Mouse (Mus musculus) right cerebral cortex, adult 18-20 months (tissue): ENCODE data around the gene Gm8439.
"Not testable (repeated sequence)": the region's sequence is repeated elsewhere in the genome, so short reads cannot be mapped to it uniquely, and the experiment has no call there.

Experiments used
- DNase-seq: peaks from one replicate; pipeline ENCODE4 v3.0.0; 2022; ENCODE audit warnings: mixed read lengths

Gene Gm8439

GRCm38 (mm10) chr4:120588445-120588844 lies at the start of gene Gm8439:
Gene Gm8439, plus strand, starts transcription at chr4:120588745.
- no peak for DNase-seq

- DNase-seq: no peak
Observed at GRCm38 (mm10) chr4:120544896-120545295, 43.6 kb upstream of the Gm8439 start.

DNA sequence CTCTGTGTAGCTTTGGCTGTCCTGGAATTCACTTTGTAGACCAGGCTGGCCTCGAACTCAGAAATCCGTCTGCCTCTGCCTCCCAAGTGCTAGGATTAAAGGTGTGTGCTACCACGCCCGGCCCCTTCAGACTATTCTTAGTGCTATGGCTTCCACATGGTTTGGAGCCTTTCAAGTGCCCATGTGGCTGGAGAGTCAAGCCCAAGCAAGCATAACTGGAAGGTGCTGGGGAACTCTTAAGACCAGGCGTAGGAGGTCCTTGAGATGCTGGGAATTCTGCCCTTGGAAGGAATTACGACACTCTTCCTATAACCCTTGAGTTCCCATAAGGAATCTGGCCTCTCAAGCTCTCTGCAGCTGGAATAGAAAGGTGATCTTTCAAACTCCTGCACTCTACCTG lies 32.0 kb upstream of the Gm8439 start:
- no peak for DNase-seq

- no peak for DNase-seq
Observed at GRCm38 (mm10) chr4:120565726-120566125, 22.8 kb upstream of the Gm8439 start.

- DNase-seq: no peak
Observed at GRCm38 (mm10) chr4:120568005-120568404, 20.5 kb upstream of the Gm8439 start.

DNA sequence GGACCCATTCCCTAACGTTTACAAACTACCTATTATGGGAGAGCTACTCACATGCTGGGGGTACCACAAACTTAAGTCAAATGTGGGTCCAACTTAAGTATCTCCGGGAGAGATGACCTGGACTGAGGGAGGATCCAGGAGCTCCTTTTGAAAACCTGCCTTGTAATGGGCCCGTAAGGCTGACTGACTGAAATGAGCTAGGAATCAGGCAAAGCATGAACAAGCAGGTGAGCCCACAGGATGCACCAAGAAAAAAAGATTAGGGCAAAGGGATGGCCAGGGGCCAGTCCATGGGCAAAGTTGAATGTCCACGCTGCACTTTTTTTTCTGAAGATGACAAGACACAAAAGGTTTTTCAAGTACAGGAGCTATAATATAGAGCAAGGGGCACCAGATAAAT lies 19.5 kb upstream of the Gm8439 start:
- DNase-seq: no peak

DNA sequence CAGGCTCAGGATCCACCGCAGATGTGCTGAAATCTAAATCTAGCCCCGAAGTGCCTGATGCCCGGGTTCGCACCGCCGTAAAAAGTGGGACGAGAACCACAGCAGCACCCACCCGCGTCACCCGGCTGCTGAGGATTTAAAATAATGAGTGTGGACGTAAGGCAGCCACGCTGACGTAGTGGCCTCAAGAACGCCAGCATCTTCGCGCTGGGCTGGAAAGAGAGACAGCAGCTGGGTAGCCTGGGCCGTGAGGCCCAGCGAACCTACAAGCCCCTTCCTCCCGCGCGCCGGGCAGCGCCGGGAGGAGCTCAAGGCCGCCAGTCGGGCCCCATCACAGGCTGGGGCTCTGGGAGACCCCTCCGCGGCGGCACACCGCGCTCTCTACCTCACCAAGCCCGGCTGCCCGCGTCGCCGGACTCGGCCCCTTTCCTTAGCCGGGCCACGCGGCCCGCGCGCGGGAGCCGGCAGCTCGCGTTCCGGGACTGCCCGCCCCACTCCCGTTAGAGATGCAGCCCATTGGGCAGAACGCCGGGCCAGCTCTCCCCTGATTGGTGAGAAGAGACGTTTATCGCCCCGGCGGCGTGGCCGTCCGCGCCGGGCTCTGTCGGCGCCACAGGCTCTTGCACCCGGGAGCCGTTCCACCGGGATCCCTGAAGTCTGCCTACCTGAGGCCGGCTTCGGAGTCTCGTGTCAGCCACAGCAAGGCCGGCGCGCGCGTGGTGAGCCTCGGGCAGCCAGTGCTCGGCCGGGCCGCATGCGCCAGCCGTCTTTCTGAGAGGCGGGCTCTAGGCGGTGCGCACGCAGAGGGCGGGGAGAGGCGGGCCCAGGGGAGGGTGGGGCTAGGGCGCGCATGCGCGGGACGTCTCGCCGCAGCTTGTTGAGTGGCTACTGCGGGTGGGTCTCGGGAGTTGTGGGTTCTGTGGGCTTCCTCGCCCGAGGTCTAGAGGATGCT lies 18.8 kb upstream of the Gm8439 start, which contains the start of gene Ctps:
TSS of gene Ctps (minus strand) at position 791 of the 952 bp plus-strand sequence.
- DNase-seq: peak; percentile 94

DNA sequence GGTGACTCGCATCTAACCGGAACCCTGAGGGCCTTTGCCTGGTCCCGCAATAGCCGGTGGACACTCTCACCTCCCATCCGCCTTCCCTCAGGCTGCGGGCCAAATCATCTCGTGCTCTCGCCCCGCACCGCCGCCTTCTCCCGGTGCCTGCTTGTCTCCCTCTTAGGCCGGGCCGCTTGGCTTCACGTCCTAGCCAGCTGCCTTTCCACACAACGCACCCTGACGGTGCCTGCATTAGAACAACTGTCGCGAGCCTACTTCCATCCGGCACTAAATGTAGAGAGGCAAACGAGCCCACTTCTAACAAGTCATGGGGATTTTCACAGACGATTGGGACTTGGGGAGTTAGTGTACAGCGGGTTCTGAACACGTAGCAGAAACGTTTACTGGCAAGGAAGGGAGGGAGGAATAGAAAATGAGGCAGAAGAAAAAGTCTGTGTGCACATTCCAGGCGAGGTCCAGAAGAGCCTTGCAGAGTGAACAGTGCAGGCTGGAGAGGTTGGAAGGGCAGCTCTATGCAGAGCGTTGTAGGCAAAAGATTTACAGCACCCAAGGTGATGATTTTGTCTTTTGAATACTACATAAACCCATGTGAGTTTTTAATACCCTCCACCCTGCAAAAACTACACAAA lies 18.0 kb upstream of the Gm8439 start:
- no peak for DNase-seq

- no peak for DNase-seq
Observed at GRCm38 (mm10) chr4:120571070-120571464, 17.5 kb upstream of the Gm8439 start.

DNA sequence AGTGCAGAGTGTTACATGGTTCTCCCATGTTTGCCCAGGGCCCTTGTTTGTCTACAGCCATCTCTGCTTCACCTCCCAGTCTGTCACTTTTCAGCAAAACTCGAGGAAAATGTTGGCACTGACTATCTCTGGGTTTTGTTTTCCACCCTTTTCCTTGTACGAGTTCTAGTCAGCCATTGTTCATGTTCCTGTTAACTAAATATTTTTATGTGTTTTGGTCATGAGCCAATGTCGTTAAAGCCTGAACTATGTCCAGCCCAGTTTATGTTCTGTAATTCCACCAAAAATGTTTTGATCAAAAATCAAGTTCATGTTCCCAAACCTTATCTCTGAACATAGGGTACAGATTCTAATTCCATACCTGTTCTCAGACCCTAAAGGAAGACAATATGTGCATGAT lies 16.9 kb upstream of the Gm8439 start:
- DNase-seq: no peak

- DNase-seq: no peak
Observed at GRCm38 (mm10) chr4:120580894-120581293, 7.7 kb upstream of the Gm8439 start.

- no peak for DNase-seq
Observed at GRCm38 (mm10) chr4:120581711-120582110, 6.8 kb upstream of the Gm8439 start.

- no peak for DNase-seq
Observed at GRCm38 (mm10) chr4:120586986-120587385, 1.6 kb upstream of the Gm8439 start.

- DNase-seq: no peak
Observed at GRCm38 (mm10) chr4:120589070-120589469, 525 bp downstream of the Gm8439 start.

DNA sequence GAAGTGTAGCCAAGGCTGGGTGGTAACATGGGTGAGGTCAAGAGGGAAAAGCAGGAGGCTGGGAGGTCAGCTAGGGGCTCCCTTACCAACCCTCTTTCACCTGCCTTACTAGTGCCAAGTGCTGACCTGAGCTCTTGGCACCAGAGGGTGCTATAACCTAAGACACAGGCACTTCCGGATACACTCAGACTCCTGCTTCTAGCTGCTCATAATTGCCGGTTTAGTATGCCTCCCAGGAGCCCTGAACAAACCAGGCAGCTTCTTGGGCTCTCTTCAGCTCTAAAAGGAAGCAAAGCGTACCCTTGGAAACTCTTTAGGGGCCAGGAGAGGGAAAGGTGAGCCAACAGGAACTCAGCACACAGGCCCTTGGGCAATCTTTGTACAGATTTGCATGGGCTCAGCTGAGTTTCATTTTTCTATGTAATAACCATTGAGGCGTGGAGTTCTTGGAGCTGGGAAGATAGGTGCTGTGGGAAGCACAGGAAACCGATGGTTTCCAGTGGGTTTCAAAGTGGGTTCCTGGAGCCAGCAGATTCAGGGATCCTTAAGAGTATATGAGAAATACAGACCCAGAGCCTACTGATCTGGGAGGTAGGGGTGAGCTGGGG lies 1.4 kb downstream of the Gm8439 start:
- peak; percentile 71 for DNase-seq

GRCm38 (mm10) chr4:120590973-120591372 lies 2.4 kb downstream of the Gm8439 start:
- DNase-seq: no peak

GRCm38 (mm10) chr4:120596210-120596609 lies 7.7 kb downstream of the Gm8439 start:
- not testable (repeated sequence) for DNase-seq

GRCm38 (mm10) chr4:120598922-120599321 lies 10.4 kb downstream of the Gm8439 start:
- no peak for DNase-seq

DNA sequence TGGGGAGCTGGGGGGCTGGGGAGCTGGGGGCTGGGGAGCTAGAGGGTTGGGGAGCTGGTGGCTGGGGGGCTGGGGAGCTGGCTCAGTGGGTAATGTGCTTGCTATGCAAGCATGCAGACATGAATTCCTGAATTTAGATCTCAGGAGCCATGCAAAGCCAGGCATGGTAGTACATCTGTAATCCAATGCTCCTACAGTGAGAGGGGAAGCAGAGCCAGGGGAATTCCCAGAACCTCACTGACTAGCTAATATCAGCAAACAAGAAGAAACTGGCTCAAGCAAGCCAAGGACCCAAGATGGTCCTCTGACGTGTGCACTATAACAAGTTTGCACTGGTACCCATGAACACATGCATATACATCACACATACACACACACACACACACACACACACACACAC lies 13.2 kb downstream of the Gm8439 start:
- no peak for DNase-seq

DNA sequence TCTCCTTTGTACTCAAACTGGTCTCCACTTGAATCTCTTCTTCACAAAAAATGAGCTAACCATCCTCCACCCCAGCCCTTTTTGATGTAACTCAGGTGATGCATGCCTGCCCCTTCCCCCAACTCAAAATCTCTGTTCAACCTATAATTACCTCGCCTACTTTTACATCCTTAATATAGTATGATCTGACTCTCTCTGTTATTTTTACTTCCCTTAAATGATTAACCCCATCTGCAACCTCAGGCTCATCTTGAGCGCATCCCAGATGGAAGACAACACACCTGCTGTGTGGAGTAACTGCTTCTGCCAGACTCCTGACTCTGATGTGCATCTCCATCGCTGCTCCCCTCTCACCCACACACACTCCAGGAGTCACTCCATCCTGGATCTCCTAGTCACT lies 14.1 kb downstream of the Gm8439 start:
- DNase-seq: no peak

GRCm38 (mm10) chr4:120606941-120607340 lies 18.4 kb downstream of the Gm8439 start:
- DNase-seq: no peak

DNA sequence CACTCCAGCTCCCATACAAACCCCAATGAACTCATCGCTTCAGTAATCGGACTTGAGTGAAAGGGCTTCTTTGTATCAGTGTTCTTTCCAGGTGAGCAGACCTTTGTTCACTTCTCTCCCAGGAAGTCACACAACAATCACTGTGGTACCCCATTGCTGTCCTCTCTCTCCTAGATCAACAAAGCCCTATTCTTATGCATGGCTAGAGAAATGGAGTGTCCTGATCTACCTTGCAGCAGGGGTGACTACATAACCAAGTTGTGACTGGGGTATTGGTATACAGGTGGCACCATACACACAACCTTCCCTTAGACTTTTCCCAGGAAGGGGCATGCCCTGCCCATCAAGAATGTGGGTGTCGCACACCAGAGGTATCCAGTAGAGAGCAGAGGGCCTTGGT lies 22.5 kb downstream of the Gm8439 start:
- DNase-seq: no peak

- no peak for DNase-seq
Observed at GRCm38 (mm10) chr4:120612304-120613080, 23.9 kb downstream of the Gm8439 start.
